Mouse (Mus musculus) CD4-positive, CD25-positive, alpha-beta regulatory T cell, adult 9 weeks (primary cell): Measurements from ENCODE around the gene Sycp1. TPM values are rescaled to one million over a fixed set of nuclear protein-coding genes. Genes with fewer than 3 reads are reported as not detected.

Source experiments
- polyA plus RNA-seq: library from polyadenylated mRNA; unstranded; fragments of 100-300 nt; shearing (Covaris generic); gene quantifications from one replicate; pipeline ENCODE4 v1.2.1, GENCODE M21; 2017

Gene Sycp1
- not detected for polyA plus RNA-seq

GRCm38 (mm10) chr3:102935451-102936354, at the start of gene Sycp1:
Gene Sycp1 (minus strand): TSS chr3:102936100.

GRCm38 (mm10) chr3:102964033-102964432, 28.1 kb upstream of the Sycp1 start, which contains the start of gene Nr1h5:
Gene Nr1h5 (minus strand): TSS chr3:102964133.

GRCm38 (mm10) chr3:102782618-102783017, 153.3 kb downstream of the Sycp1 start, which contains the start of gene Tshb:
Gene Tshb (minus strand): TSS chr3:102782718.

Other genes with a start within 250 kb of the Sycp1 start
- 1.7 TPM for gene Tspan2, start 201.6 kb downstream of the Sycp1 start, polyA plus RNA-seq
- 0.20 TPM for gene Tshb, start 153.4 kb downstream of the Sycp1 start, polyA plus RNA-seq
- gene Nr1h5, start 28.0 kb upstream of the Sycp1 start, polyA plus RNA-seq, result not detected
- 25.2 TPM for gene Sike1, start 59.6 kb upstream of the Sycp1 start, polyA plus RNA-seq
- 397 TPM for gene Csde1, start 84.3 kb upstream of the Sycp1 start, polyA plus RNA-seq
- 73.3 TPM for gene Nras, start 122.2 kb upstream of the Sycp1 start, polyA plus RNA-seq
- gene Ampd1, start 137.9 kb upstream of the Sycp1 start, polyA plus RNA-seq, result 12.6 TPM
- 2.0 TPM for gene Dennd2c, start 166.5 kb upstream of the Sycp1 start, polyA plus RNA-seq
- 165 TPM for gene Bcas2, start 235.6 kb upstream of the Sycp1 start, polyA plus RNA-seq